Mouse (Mus musculus): ENCODE measurements around the gene Dst. TPM values are rescaled to one million over a fixed set of nuclear protein-coding genes. Genes with fewer than 3 reads are reported as not detected.

Gene Dst
- total and polyA plus RNA-seq, 3 experiments, result 9.1 to 28.0 (median 20.5) TPM

DNA sequence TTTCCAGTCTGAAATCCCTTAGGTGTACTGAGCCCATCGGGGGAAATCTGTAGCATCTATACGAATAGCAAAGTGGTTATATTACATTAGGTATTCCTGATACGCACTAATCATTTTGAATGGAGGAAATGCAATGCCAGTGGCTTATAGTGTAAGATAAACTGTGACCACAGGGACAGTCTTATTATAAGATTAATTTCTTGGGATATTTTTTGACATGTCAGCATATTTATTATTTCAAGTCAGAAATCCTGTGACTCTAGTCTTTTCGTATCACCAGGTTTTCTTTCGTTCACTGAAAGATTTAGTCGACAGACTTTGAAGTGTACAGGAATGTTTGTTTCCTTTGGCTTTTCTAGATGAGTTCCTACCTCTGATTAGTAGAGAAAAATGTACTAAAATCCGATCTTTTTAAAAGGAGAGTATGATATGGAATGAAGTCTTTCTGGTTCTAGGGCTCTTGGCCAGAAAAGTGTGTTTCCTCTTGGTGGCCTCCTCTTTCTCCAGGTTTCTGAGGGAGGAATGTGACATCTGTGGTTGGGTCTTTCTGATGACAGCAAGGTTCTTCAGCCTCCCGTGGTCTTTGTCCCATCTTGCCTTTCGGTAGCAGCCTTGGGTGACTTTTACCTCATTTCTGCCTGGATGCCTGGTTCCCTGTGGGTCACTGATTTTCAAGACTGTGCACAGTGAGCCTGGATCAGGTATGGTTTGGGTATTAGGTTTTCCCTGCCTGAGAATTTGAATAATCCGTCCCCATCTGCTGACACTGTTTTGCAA lies 161.7 kb downstream of the Dst start:
- Histone ChIP-seq H3K9ac (ENCODE audit: insufficient read depth, low read depth) (no peak overlapping the region), H3K4me1 (ENCODE audit: control insufficient read depth in 1 of 2, insufficient read depth in 2 of 2) (peaks cover 6 to 45% of the 10 kb centered on the region in 2 experiments; a peak in 3 of 4 replicates), H3K9me3 (replicated peaks; ENCODE audit: low read length) (no peaks in the 10 kb centered on the region), H3K79me2 (replicated peaks; ENCODE audit: control insufficient read depth, extremely low read depth, insufficient read depth, poor library complexity, severe bottlenecking) (no peaks in the 10 kb centered on the region), H3K27ac (ENCODE audit: insufficient read depth, low read depth) (no peak overlapping the region), H3K4me2 (ENCODE audit: insufficient read depth, low read depth, poor library complexity, severe bottlenecking) (no peak overlapping the region), H3K4me3 (replicated peaks in 1 of 3; ENCODE audit: low read depth in 2 of 3, low read length in 2 of 3, poor library complexity in 1 of 3) (no peak overlapping the region), H3K27me3 (replicated peaks) (no peaks in the 10 kb centered on the region), H3K36me3 (replicated peaks in 1 of 2; ENCODE audit: control insufficient read depth in 1 of 2, insufficient read depth in 1 of 2, low read length in 1 of 2) (peaks cover 0 to 2% of the 10 kb centered on the region in 2 experiments)
- dilution Hi-C loops (cut with MboI; ENCODE audit: extremely low pct_ligation_motif_present, extremely low pct_unique_long_range_greater_than_20kb, low sequenced_read_pairs), result no loop called here
- no peak for DNase-seq (ENCODE audit: extremely low read depth)
- TF ChIP-seq ELF1 (IDR thresholded peaks at IDR 0.05; ENCODE audit: low read depth, low read length) (no peak), POLR2A (IDR thresholded peaks at IDR 0.05; ENCODE audit: low read depth, low read length) (no peak), MAFK (IDR thresholded peaks at IDR 0.05; ENCODE audit: insufficient replicate concordance, low read length) (peak; percentile 79; the same call in 1 of the 2 replicates), ZKSCAN1 (IDR thresholded peaks at IDR 0.05; ENCODE audit: borderline replicate concordance, low read depth, low read length) (no peak), SIN3A (IDR thresholded peaks at IDR 0.05; ENCODE audit: low read length) (no peak), EP300 (IDR thresholded peaks at IDR 0.05; ENCODE audit: low read length) (no peak), TBP (conservative IDR thresholded peaks at IDR 0.05; ENCODE audit: low read depth, low read length) (no peak), MAX (IDR thresholded peaks at IDR 0.05; ENCODE audit: low read length) (no peak), CHD2 (IDR thresholded peaks at IDR 0.05; ENCODE audit: low read length) (no peak)
- in situ Hi-C loops (cut with MboI; ENCODE audit: low pct_ligation_motif_present, low pct_unique_long_range_greater_than_20kb, low sequenced_read_pairs), result loop anchor here (5.0 kb wide), 1 partner anchor 37 kb away; no protein-coding TSS in a partner anchor

DNA sequence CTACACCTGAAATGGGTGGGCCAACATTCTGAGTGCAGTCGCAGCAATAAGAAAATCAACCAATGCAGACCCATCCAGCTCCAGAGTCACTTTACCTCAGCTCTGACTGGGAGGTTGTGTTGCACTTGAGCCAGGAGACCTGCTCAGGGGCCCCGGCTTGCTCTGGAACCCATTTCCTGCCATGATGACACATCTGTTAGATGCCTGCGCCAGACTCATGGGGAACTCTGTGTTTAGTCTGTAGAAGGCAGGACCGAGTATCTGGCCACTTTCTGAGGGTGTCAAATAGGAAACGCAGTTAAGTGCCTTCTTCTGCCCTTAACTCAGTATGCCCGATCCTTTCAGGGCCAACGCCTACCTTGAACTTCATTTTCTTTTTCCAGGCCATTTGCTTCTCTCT lies 162.4 kb downstream of the Dst start:
- no peak overlapping the region for H3K4me3 ChIP-seq (replicated peaks in 1 of 3; ENCODE audit: low read depth in 2 of 3, low read length in 2 of 3, poor library complexity in 1 of 3)
- dilution Hi-C loops (cut with MboI; ENCODE audit: extremely low pct_ligation_motif_present, extremely low pct_unique_long_range_greater_than_20kb, low sequenced_read_pairs), result no loop called here
- H3K9ac ChIP-seq (ENCODE audit: insufficient read depth, low read depth), result no peak overlapping the region
- no peak for TF ChIP-seq ZMIZ1 (IDR thresholded peaks at IDR 0.05; ENCODE audit: low read depth, low read length)
- no peak for TF ChIP-seq ELF1 (IDR thresholded peaks at IDR 0.05; ENCODE audit: low read depth, low read length)
- TF ChIP-seq EP300 (IDR thresholded peaks at IDR 0.05; ENCODE audit: low read length), result no peak
- TF ChIP-seq TBP (conservative IDR thresholded peaks at IDR 0.05; ENCODE audit: low read depth, low read length), result no peak
- TF ChIP-seq MXI1 (IDR thresholded peaks at IDR 0.05; ENCODE audit: low read depth, low read length), result no peak
- TF ChIP-seq NELFE (IDR thresholded peaks at IDR 0.05; ENCODE audit: low read depth, low read length), result no peak
- TF ChIP-seq RAD21 (IDR thresholded peaks at IDR 0.05; ENCODE audit: low read depth, low read length), result no peak
- no peak for TF ChIP-seq ETS1 (conservative IDR thresholded peaks at IDR 0.05; ENCODE audit: low read depth, low read length)
- TF ChIP-seq POLR2AphosphoS2 (IDR thresholded peaks at IDR 0.05; ENCODE audit: low read depth, low read length), result no peak
- no peak for TF ChIP-seq NRF1 (IDR thresholded peaks at IDR 0.05; ENCODE audit: low read depth, low read length)
- no peak for TF ChIP-seq MEF2A (IDR thresholded peaks at IDR 0.05; ENCODE audit: borderline replicate concordance, low read depth, low read length)
- no peak for TF ChIP-seq SMC3 (IDR thresholded peaks at IDR 0.05; ENCODE audit: low read depth, low read length)
- no peak for TF ChIP-seq GABPA (IDR thresholded peaks at IDR 0.05; ENCODE audit: insufficient replicate concordance, low read depth, low read length)
- TF ChIP-seq USF2 (conservative IDR thresholded peaks at IDR 0.05; ENCODE audit: low read depth, low read length), result no peak
- no peak for TF ChIP-seq BHLHE40 (IDR thresholded peaks at IDR 0.05; ENCODE audit: low read depth, low read length)
- no peak for TF ChIP-seq SIN3A (IDR thresholded peaks at IDR 0.05; ENCODE audit: low read length)
- no peak for TF ChIP-seq HCFC1 (IDR thresholded peaks at IDR 0.05; ENCODE audit: low read depth, low read length)
- in situ Hi-C loops (cut with MboI; ENCODE audit: low pct_ligation_motif_present, low pct_unique_long_range_greater_than_20kb, low sequenced_read_pairs), result no loop called here
- H3K4me2 ChIP-seq (ENCODE audit: insufficient read depth, low read depth, poor library complexity, severe bottlenecking), result no peak overlapping the region
- H3K27me3 ChIP-seq (replicated peaks), result no peaks in the 10 kb centered on the region
- no peaks in the 10 kb centered on the region for H3K9me3 ChIP-seq (replicated peaks; ENCODE audit: low read length)
- H3K36me3 ChIP-seq (replicated peaks in 1 of 2; ENCODE audit: control insufficient read depth in 1 of 2, insufficient read depth in 1 of 2, low read length in 1 of 2), result peaks cover 0 to 2% of the 10 kb centered on the region in 2 experiments
- H3K27ac ChIP-seq (ENCODE audit: insufficient read depth, low read depth), result no peak overlapping the region
- peaks cover 11 to 50% of the 10 kb centered on the region in 2 experiments for H3K4me1 ChIP-seq (ENCODE audit: control insufficient read depth in 1 of 2, insufficient read depth in 2 of 2)
- no peak for DNase-seq (ENCODE audit: extremely low read depth)
- H3K79me2 ChIP-seq (replicated peaks; ENCODE audit: control insufficient read depth, extremely low read depth, insufficient read depth, poor library complexity, severe bottlenecking), result no peaks in the 10 kb centered on the region
